Mouse (Mus musculus) hindbrain, embryonic 11.5 days (tissue): ENCODE measurements around the gene Mia3. TPM values are rescaled to one million over a fixed set of nuclear protein-coding genes. Genes with fewer than 3 reads are reported as not detected.
A peak's percentile ranks its signal among the peaks of the same experiment; 100 is the strongest.
"Not testable (repeated sequence)": the region's sequence is repeated elsewhere in the genome, so short reads cannot be mapped to it uniquely, and the experiment has no call there.

Experiments used
- ATAC-seq: fragments of 200-750 bp; cut with Nextera tagmentation; 2 replicates; pipeline ENCODE4 v1.8.0; 2017; ENCODE audit warnings: mild to moderate bottlenecking, moderate TSS enrichment, moderate library complexity; ENCODE audit not compliant: low FRiP score
- DNase-seq: peaks from one replicate; pipeline ENCODE4 v3.0.0-alpha.2; 2015; ENCODE audit warnings: low spot score
- H3K27ac ChIP-seq: fragments of 300-500 bp; sonication (generic); 2 replicates; pipeline ENCODE4 v1.5.1; 2014; ENCODE audit warnings: mild to moderate bottlenecking, low read depth, low read length
- H3K27me3 ChIP-seq: fragments of 300-500 bp; sonication (generic); 2 replicates; pipeline ENCODE4 v1.6.1; 2014; ENCODE audit warnings: mild to moderate bottlenecking, low read length, moderate library complexity, mixed read lengths; ENCODE audit not compliant: control insufficient read depth, insufficient read depth
- H3K36me3 ChIP-seq: fragments of 300-500 bp; sonication (generic); 2 replicates; pipeline ENCODE4 v1.6.1; 2014; ENCODE audit warnings: mild to moderate bottlenecking, low read length, moderate library complexity, mixed read lengths; ENCODE audit not compliant: control insufficient read depth, insufficient read depth
- H3K4me1 ChIP-seq: fragments of 300-500 bp; sonication (generic); replicated peaks from 2 replicates; pipeline ENCODE4 v1.6.1; 2014; ENCODE audit warnings: low read length, mixed read lengths; ENCODE audit not compliant: control insufficient read depth, insufficient read depth
- H3K4me2 ChIP-seq: fragments of 300-500 bp; sonication (generic); replicated peaks from 2 replicates; pipeline ENCODE4 v1.6.1; 2014; ENCODE audit warnings: mild to moderate bottlenecking, low read depth, low read length
- H3K4me3 ChIP-seq: fragments of 300-500 bp; sonication (generic); 2 replicates; pipeline ENCODE4 v1.5.1; 2014; ENCODE audit warnings: low read depth, low read length
- H3K9ac ChIP-seq: fragments of 300-500 bp; sonication (generic); 2 replicates; pipeline ENCODE4 v1.6.1; 2014; ENCODE audit warnings: low read depth, low read length
- H3K9me3 ChIP-seq: fragments of 300-500 bp; sonication (generic); 2 replicates; pipeline ENCODE4 v1.6.1; 2016; ENCODE audit warnings: low read length; ENCODE audit not compliant: control insufficient read depth
- WGBS: fragments of 180-500 bp; shearing (Covaris S2); extraction: QIAGEN DNeasy Blood & Tissue Kit; methylation state at CpG from one replicate; pipeline ENCODE4 v1.1.7; 2014; 5-methylcytosine and 5-hydroxymethylcytosine counted together
- polyA plus RNA-seq: library from polyadenylated mRNA; unstranded; fragments of >200 nt; fragmentation: Nextera tagmentation; extraction: Ambion mirVana; gene quantifications from 2 replicates; pipeline ENCODE4 v1.2.1, GENCODE M21; 2014

Gene Mia3
- polyA plus RNA-seq, 1 experiment from 2014 or later: 97.5 TPM

GRCm38 (mm10) chr1:183362301-183362700, 7.1 kb downstream of the Mia3 start:
- no peak overlapping the region for H3K4me2 ChIP-seq
- no peak overlapping the region for H3K9ac ChIP-seq
- H3K36me3 ChIP-seq: peaks cover 7% of the 10 kb centered on the region; the same call in 1 of the 2 replicates
- no peaks in the 10 kb centered on the region for H3K9me3 ChIP-seq
- H3K27me3 ChIP-seq: no peaks in the 10 kb centered on the region
- no peak overlapping the region for H3K4me3 ChIP-seq
- no peak for DNase-seq
- no peaks in the 10 kb centered on the region for H3K4me1 ChIP-seq
- H3K27ac ChIP-seq: no peak overlapping the region
- no peak for ATAC-seq
- 93% methylated on average over 5 of the region's 5 CpGs for WGBS

GRCm38 (mm10) chr1:183358901-183359300, 10.5 kb downstream of the Mia3 start:
- Histone ChIP-seq H3K27ac (no peak overlapping the region), H3K27me3 (no peaks in the 10 kb centered on the region), H3K4me3 (no peak overlapping the region), H3K4me2 (no peak overlapping the region), H3K36me3 (peaks cover 10% of the 10 kb centered on the region; the same call in 1 of the 2 replicates), H3K9ac (no peak overlapping the region), H3K9me3 (no peaks in the 10 kb centered on the region), H3K4me1 (no peaks in the 10 kb centered on the region)
- DNase-seq: no peak
- WGBS: 89% methylated on average over 3 of the region's 3 CpGs
- ATAC-seq: no peak

GRCm38 (mm10) chr1:183349840-183350239, 19.5 kb downstream of the Mia3 start:
- ATAC-seq (no peak), DNase-seq (peak; percentile 76)
- Histone ChIP-seq H3K9ac (no peak overlapping the region), H3K4me2 (no peak overlapping the region), H3K9me3 (no peaks in the 10 kb centered on the region), H3K36me3 (0 out of 2 replicates have a peak, but pooled peaks cover 4% of the 10 kb centered on the region), H3K4me1 (no peaks in the 10 kb centered on the region), H3K27ac (no peak overlapping the region), H3K4me3 (no peak overlapping the region), H3K27me3 (no peaks in the 10 kb centered on the region)
- WGBS: 35% methylated on average over 6 of the region's 6 CpGs

GRCm38 (mm10) chr1:183345817-183346195, 23.5 kb downstream of the Mia3 start:
- 12% methylated on average over 10 of the region's 10 CpGs for WGBS
- Histone ChIP-seq H3K36me3 (no peaks in the 10 kb centered on the region), H3K9ac (peak overlapping the region; percentile 87), H3K4me1 (0 out of 2 replicates have a peak, but pooled peaks cover 2% of the 10 kb centered on the region), H3K4me2 (peak overlapping the region; percentile 86), H3K27ac (peak overlapping the region; percentile 82; the same call in 1 of the 2 replicates), H3K27me3 (no peaks in the 10 kb centered on the region), H3K9me3 (no peaks in the 10 kb centered on the region), H3K4me3 (peak overlapping the region; percentile 91)
- ATAC-seq (no peak; the same call in 1 of the 2 replicates), DNase-seq (no peak)

- H3K36me3 ChIP-seq: no peaks in the 10 kb centered on the region
- H3K4me3 ChIP-seq: peak overlapping the region; percentile 91
- H3K27ac ChIP-seq: peak overlapping the region; percentile 82
- peak; percentile 98 for ATAC-seq
- peak overlapping the region; percentile 86 for H3K4me2 ChIP-seq
- peak; percentile 86 for DNase-seq
- peak overlapping the region; percentile 87 for H3K9ac ChIP-seq
- 1% methylated on average over 67 of the region's 72 CpGs for WGBS
- no peaks in the 10 kb centered on the region for H3K27me3 ChIP-seq
- no peaks in the 10 kb centered on the region for H3K9me3 ChIP-seq
- H3K4me1 ChIP-seq: 0 out of 2 replicates have a peak, but pooled peaks cover 2% of the 10 kb centered on the region
Measured at GRCm38 (mm10) chr1:183344886-183345816, 24.2 kb downstream of the Mia3 start.

GRCm38 (mm10) chr1:183342902-183343301, 26.5 kb downstream of the Mia3 start:
- WGBS: 100% methylated on average over 1 of the region's 1 CpGs
- ATAC-seq, H3K36me3 ChIP-seq: not testable (repeated sequence)

GRCm38 (mm10) chr1:183327171-183327570, 42.2 kb downstream of the Mia3 start:
- Histone ChIP-seq H3K4me1 (no peaks in the 10 kb centered on the region), H3K27ac (no peak overlapping the region), H3K4me2 (no peak overlapping the region), H3K4me3 (no peak overlapping the region), H3K9me3 (no peaks in the 10 kb centered on the region), H3K9ac (no peak overlapping the region), H3K27me3 (no peaks in the 10 kb centered on the region), H3K36me3 (peaks cover 28% of the 10 kb centered on the region)
- no peak for ATAC-seq
- no peak for DNase-seq
- 90% methylated on average over 8 of the region's 8 CpGs for WGBS

More at GRCm38 (mm10) chr1:183342902-183343301, 26.5 kb downstream of the Mia3 start:
- H3K27me3 ChIP-seq, H3K4me3 ChIP-seq, DNase-seq, H3K9me3 ChIP-seq, H3K4me1 ChIP-seq, H3K4me2 ChIP-seq, H3K9ac ChIP-seq, H3K27ac ChIP-seq: not testable (repeated sequence)

- Histone ChIP-seq H3K4me2 (no peak overlapping the region), H3K9ac (no peak overlapping the region), H3K27me3 (no peaks in the 10 kb centered on the region), H3K36me3 (peaks cover 12% of the 10 kb centered on the region), H3K4me3 (no peak overlapping the region), H3K27ac (no peak overlapping the region), H3K9me3 (no peaks in the 10 kb centered on the region), H3K4me1 (no peaks in the 10 kb centered on the region)
- DNase-seq (no peak), ATAC-seq (no peak)
- WGBS: 93% methylated on average over 6 of the region's 6 CpGs
Measured at GRCm38 (mm10) chr1:183324433-183324832, 44.9 kb downstream of the Mia3 start.

GRCm38 (mm10) chr1:183323923-183324322, 45.4 kb downstream of the Mia3 start:
- no peaks in the 10 kb centered on the region for H3K9me3 ChIP-seq
- no peak overlapping the region for H3K4me3 ChIP-seq
- no peak for ATAC-seq
- no peaks in the 10 kb centered on the region for H3K4me1 ChIP-seq
- 95% methylated on average over 2 of the region's 2 CpGs for WGBS
- H3K27me3 ChIP-seq: no peaks in the 10 kb centered on the region
- H3K4me2 ChIP-seq: no peak overlapping the region
- DNase-seq: no peak
- H3K9ac ChIP-seq: no peak overlapping the region
- peaks cover 10% of the 10 kb centered on the region for H3K36me3 ChIP-seq
- no peak overlapping the region for H3K27ac ChIP-seq
